Mouse (Mus musculus): ENCODE data around the gene Natd1. TPM values are rescaled to one million over a fixed set of nuclear protein-coding genes. Genes with fewer than 3 reads are reported as not detected.

The Natd1 gene
- polyA plus RNA-seq (2014; fragmentation: Nextera tagmentation; extraction: Ambion mirVana): 15.4 and 16.8 TPM in 2 replicates

DNA sequence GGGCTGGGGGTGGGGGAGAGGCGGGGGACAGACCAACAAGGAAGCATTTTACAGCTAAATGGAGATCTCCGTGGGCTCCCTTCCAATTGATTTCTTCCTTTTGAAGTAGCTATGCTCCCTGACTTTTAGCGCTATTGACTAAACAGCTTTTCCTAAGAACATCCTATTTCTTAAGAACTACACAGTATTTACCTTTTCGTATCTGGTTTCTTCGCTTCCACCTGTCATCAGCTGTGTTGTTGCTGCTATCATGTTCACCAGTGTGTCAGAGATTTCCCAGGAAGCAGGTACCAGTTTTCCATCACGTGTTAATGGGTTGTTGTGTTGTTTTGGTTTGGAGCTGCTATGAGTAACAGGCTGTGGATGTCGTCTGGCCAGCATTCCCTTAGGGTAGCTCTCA, at the start of gene Natd1:
TSS of gene Natd1 (minus strand) at position 260 of the 400 bp plus-strand sequence.
- DNase-seq (ENCODE audit: low spot score) (no peak), ATAC-seq (replicated peaks; ENCODE audit: low FRiP score, low TSS enrichment, low read depth) (no peak)
- H3K36me3 ChIP-seq (ENCODE audit: control insufficient read depth, insufficient read depth, low read length): no peaks in the 10 kb centered on the region
- peak within 1 kb of the TSS; percentile 84 for H3K4me2 ChIP-seq (ENCODE audit: low read length)
- H3K4me3 ChIP-seq (ENCODE audit: low read depth, low read length): peak within 1 kb of the TSS; percentile 83
- 0 out of 2 replicates have a peak within 1 kb of the TSS, but pooled peaks have one; percentile 16 for H3K27ac ChIP-seq (ENCODE audit: low read depth)
- peak within 1 kb of the TSS; percentile 53 for H3K9ac ChIP-seq (ENCODE audit: low read length)
- H3K4me1 ChIP-seq (replicated peaks; ENCODE audit: control insufficient read depth, insufficient read depth, low read length): peaks cover 15% of the 10 kb centered on the region
- H3K27me3 ChIP-seq (replicated peaks; ENCODE audit: control insufficient read depth, insufficient read depth, low read length): no peaks in the 10 kb centered on the region
- WGBS: 31% methylated on average over 7 of the region's 7 CpGs
- H3K9me3 ChIP-seq (ENCODE audit: control insufficient read depth, low read length): no peaks in the 10 kb centered on the region

DNA sequence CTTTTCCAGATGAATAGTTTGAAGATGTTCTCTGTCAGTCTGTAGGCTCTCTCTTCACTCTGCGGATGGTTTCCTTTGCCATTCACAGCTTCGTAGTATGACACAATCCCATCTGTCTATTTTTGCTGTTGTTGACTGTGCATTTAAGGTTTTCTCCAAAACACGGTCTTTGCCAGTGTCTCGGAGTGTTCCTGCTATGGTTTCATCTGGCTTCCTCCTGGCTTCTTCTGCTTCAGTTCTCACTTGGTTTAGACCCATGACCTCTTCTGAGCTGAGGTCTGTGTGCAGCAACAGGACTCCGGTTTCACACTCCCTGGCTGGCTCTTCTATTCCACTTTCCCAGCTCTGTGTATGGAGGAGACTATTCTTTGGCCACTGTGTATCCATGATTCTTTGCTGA, 48.2 kb upstream of the Natd1 start:
- Histone ChIP-seq H3K4me1 (replicated peaks; ENCODE audit: control insufficient read depth, insufficient read depth, low read length) (no peaks in the 10 kb centered on the region), H3K9me3 (ENCODE audit: control insufficient read depth, low read length) (no peaks in the 10 kb centered on the region), H3K4me3 (ENCODE audit: low read depth, low read length) (no peak overlapping the region), H3K36me3 (ENCODE audit: control insufficient read depth, insufficient read depth, low read length) (no peaks in the 10 kb centered on the region), H3K27ac (ENCODE audit: low read depth) (no peak overlapping the region), H3K4me2 (ENCODE audit: low read length) (no peak overlapping the region), H3K27me3 (replicated peaks; ENCODE audit: control insufficient read depth, insufficient read depth, low read length) (no peaks in the 10 kb centered on the region), H3K9ac (ENCODE audit: low read length) (no peak overlapping the region)
- ATAC-seq (replicated peaks; ENCODE audit: low FRiP score, low TSS enrichment, low read depth) (no peak), DNase-seq (ENCODE audit: low spot score) (no peak)
- 89% methylated on average over 5 of the region's 5 CpGs for WGBS

DNA sequence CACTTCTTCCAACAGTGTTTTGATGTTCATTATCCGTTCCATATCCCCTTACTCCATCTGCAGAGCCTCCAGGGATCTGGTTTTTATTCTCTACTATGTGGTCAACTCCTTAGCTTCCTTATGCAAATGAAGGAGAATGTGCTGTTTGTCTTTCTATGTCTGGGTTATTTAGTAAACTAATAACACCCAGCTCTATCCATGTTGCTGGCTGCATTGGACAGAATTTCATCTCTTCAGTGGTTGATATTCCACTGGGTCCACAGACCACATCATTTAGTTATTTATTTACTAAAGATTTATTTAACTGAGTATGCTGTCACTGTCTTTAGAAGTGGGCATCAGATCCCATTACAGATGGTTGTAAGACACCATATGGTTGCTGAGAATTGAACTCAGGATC, 46.6 kb upstream of the Natd1 start:
- DNase-seq (ENCODE audit: low spot score) (no peak), ATAC-seq (replicated peaks; ENCODE audit: low FRiP score, low TSS enrichment, low read depth) (no peak)
- no peak overlapping the region for H3K9ac ChIP-seq (ENCODE audit: low read length)
- no peak overlapping the region for H3K27ac ChIP-seq (ENCODE audit: low read depth)
- no peaks in the 10 kb centered on the region for H3K36me3 ChIP-seq (ENCODE audit: control insufficient read depth, insufficient read depth, low read length)
- 74% methylated on average over 1 of the region's 1 CpGs for WGBS
- no peak overlapping the region for H3K4me3 ChIP-seq (ENCODE audit: low read depth, low read length)
- no peaks in the 10 kb centered on the region for H3K9me3 ChIP-seq (ENCODE audit: control insufficient read depth, low read length)
- H3K27me3 ChIP-seq (replicated peaks; ENCODE audit: control insufficient read depth, insufficient read depth, low read length): no peaks in the 10 kb centered on the region
- H3K4me2 ChIP-seq (ENCODE audit: low read length): no peak overlapping the region
- H3K4me1 ChIP-seq (replicated peaks; ENCODE audit: control insufficient read depth, insufficient read depth, low read length): no peaks in the 10 kb centered on the region

DNA sequence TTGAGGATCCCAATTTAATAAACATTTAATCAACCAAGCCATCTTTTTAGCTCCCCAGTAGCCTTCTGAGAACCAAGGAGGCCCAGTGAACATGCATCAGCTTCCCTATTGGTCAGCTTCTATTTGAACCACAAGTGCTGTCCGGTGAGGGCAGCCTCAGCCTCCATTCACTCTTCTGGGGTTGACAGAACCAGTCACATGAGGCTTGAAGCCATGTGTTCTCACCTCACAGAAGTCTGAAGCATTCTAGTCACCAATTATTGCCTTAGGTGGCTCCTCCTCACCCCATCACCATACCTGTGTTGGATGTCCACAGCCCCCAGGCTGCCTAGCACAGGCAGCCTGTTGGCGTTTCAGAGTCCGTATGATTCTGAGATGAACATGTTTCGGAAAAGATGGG, 44.4 kb upstream of the Natd1 start:
- Histone ChIP-seq H3K9ac (ENCODE audit: low read length) (no peak overlapping the region), H3K4me1 (replicated peaks; ENCODE audit: control insufficient read depth, insufficient read depth, low read length) (no peaks in the 10 kb centered on the region), H3K4me2 (ENCODE audit: low read length) (no peak overlapping the region), H3K27ac (ENCODE audit: low read depth) (no peak overlapping the region), H3K9me3 (ENCODE audit: control insufficient read depth, low read length) (no peaks in the 10 kb centered on the region), H3K36me3 (ENCODE audit: control insufficient read depth, insufficient read depth, low read length) (no peaks in the 10 kb centered on the region), H3K4me3 (ENCODE audit: low read depth, low read length) (no peak overlapping the region), H3K27me3 (replicated peaks; ENCODE audit: control insufficient read depth, insufficient read depth, low read length) (no peaks in the 10 kb centered on the region)
- no peak for DNase-seq (ENCODE audit: low spot score)
- no peak for ATAC-seq (replicated peaks; ENCODE audit: low FRiP score, low TSS enrichment, low read depth)
- 87% methylated on average over 4 of the region's 4 CpGs for WGBS

DNA sequence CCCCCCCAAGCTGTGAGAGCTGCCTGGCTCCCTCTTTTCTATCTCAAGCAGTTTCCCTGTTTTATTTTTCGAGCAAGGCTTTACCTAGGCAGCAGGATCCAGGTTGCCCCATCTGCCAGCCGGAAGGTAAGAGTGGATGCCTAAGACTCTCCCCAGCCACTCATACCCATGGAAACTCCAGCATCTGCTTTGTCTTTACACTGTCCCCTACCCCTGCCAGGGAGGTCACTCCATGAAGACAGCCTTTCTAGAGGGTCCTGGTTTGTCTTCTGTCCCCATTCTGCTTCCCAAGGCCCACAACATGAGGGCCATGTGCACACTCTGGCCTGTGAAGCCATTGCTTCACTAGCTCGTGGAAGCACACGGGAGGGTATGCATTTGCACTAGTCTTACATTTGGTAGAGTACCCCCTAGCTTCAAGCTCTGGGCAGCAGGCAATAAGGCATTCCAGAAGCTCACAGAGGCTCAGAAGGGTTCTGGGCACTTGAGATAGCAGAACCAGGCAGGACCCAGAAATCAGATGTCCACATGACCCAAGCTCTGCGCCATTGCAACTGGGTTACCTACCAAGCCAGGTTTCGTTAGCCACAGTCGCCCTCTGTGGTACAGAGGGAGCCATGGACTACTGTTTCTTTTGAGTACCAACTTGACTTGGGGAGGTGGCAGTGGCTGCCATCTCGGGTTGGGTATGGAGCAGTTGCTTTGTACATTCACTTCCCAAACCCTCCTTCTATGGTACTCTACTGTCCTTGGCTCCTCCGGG, 41.3 kb upstream of the Natd1 start:
- no peak overlapping the region for H3K27ac ChIP-seq (ENCODE audit: low read depth)
- H3K9me3 ChIP-seq (ENCODE audit: control insufficient read depth, low read length): no peaks in the 10 kb centered on the region
- H3K4me1 ChIP-seq (replicated peaks; ENCODE audit: control insufficient read depth, insufficient read depth, low read length): 0 out of 2 replicates have a peak, but pooled peaks cover 3% of the 10 kb centered on the region
- H3K4me2 ChIP-seq (ENCODE audit: low read length): no peak overlapping the region
- 83% methylated on average over 9 of the region's 9 CpGs for WGBS
- H3K36me3 ChIP-seq (ENCODE audit: control insufficient read depth, insufficient read depth, low read length): peaks cover 23% of the 10 kb centered on the region
- H3K27me3 ChIP-seq (replicated peaks; ENCODE audit: control insufficient read depth, insufficient read depth, low read length): no peaks in the 10 kb centered on the region
- H3K9ac ChIP-seq (ENCODE audit: low read length): no peak overlapping the region
- no peak overlapping the region for H3K4me3 ChIP-seq (ENCODE audit: low read depth, low read length)
- no peak for ATAC-seq (replicated peaks; ENCODE audit: low FRiP score, low TSS enrichment, low read depth)
- DNase-seq (ENCODE audit: low spot score): no peak

DNA sequence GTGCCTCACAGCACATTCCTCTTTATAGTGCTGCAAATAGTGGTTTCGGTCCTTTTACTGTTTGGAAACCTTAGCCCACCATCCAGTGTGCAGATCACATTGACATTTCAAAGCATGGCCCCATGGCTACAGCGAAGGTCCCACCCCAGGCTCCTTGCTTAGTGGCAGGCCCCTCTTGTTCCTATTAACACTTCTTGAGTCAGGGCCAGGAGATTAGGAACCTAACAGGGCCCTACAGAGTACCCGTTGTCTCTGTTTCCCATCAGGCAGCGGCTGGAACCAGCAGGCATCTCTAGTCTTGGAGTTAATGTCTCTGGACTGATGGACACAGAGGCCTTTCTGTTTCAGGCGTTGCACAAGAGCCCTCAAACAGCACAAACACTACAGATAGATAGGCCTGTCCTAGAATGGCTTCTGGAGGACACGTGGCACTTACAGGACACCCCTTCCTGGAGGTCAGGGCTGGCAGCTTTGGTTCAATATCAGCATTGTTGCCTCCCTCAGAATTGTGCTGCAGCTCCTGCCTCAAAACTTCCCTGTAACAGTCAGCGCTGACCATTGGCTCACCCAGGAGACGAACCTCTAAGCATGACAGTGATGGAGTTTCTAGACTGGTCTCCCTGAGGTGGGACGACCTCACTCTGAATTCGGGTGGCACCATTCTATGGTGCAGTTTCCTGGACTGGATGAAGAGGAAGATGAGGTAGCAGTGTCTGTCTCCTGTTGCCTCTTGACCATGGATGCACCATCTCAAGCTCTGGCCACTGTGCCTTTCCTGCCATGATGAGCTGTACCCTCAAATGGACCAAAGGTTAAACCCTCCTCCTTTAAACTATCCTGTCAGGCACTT, 39.9 kb upstream of the Natd1 start:
- Histone ChIP-seq H3K9me3 (ENCODE audit: control insufficient read depth, low read length) (no peaks in the 10 kb centered on the region), H3K27ac (ENCODE audit: low read depth) (0 out of 2 replicates have a peak overlapping the region, but pooled peaks have one; percentile 38), H3K36me3 (ENCODE audit: control insufficient read depth, insufficient read depth, low read length) (peaks cover 30% of the 10 kb centered on the region), H3K27me3 (replicated peaks; ENCODE audit: control insufficient read depth, insufficient read depth, low read length) (no peaks in the 10 kb centered on the region), H3K4me1 (replicated peaks; ENCODE audit: control insufficient read depth, insufficient read depth, low read length) (0 out of 2 replicates have a peak, but pooled peaks cover 3% of the 10 kb centered on the region), H3K4me3 (ENCODE audit: low read depth, low read length) (no peak overlapping the region), H3K4me2 (ENCODE audit: low read length) (no peak overlapping the region; the same call in 1 of the 2 replicates), H3K9ac (ENCODE audit: low read length) (0 out of 2 replicates have a peak overlapping the region, but pooled peaks have one; percentile 7)
- no peak for ATAC-seq (replicated peaks; ENCODE audit: low FRiP score, low TSS enrichment, low read depth)
- DNase-seq (ENCODE audit: low spot score): no peak
- 73% methylated on average over 10 of the region's 10 CpGs for WGBS

DNA sequence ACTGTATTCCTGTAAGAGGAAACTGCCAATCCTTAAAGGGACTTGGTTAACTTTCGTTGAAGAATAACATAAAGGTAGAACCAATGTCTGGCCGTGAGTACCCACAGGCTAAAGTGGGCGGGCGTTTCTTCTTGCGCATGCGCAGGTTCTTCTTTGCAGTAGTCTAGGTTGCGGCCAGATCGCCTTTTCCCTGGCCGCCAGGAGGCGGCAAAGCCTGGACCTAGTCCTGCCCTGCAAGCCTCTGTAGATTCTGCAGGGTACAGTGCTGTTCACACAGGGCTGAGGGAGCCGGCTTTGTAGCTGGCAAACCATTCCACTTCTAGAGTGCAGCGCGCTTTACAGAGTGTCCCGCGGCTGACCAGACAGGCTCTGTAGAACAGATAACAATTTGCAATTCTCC, 39.3 kb upstream of the Natd1 start:
- Histone ChIP-seq H3K9ac (ENCODE audit: low read length) (no peak overlapping the region), H3K9me3 (ENCODE audit: control insufficient read depth, low read length) (no peaks in the 10 kb centered on the region), H3K4me2 (ENCODE audit: low read length) (no peak overlapping the region; the same call in 1 of the 2 replicates), H3K27ac (ENCODE audit: low read depth) (no peak overlapping the region), H3K36me3 (ENCODE audit: control insufficient read depth, insufficient read depth, low read length) (peaks cover 36% of the 10 kb centered on the region), H3K27me3 (replicated peaks; ENCODE audit: control insufficient read depth, insufficient read depth, low read length) (no peaks in the 10 kb centered on the region), H3K4me1 (replicated peaks; ENCODE audit: control insufficient read depth, insufficient read depth, low read length) (0 out of 2 replicates have a peak, but pooled peaks cover 3% of the 10 kb centered on the region), H3K4me3 (ENCODE audit: low read depth, low read length) (no peak overlapping the region)
- 3% methylated on average over 15 of the region's 15 CpGs for WGBS
- ATAC-seq (replicated peaks; ENCODE audit: low FRiP score, low TSS enrichment, low read depth) (peak; percentile 96), DNase-seq (ENCODE audit: low spot score) (peak; percentile 92)

DNA sequence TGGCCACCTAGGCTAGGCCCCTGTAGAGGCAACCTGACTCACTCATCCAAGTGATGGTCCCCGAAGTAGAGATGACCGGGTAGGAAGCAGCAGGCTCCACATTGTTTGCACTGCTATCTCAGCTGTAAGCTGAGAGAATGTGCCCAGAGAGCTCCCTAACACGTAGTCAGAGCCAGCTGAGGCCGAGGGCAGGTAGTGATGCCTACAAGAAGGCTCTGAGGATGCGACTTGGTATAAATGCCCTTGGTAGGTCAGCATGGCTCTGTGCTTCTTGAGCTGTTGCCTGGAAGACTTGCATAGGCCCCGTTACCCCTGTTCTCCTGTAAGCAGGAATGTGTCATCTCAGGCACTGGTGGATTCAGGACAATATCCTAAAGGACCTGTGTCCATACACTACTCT, 38.4 kb upstream of the Natd1 start:
- Histone ChIP-seq H3K4me3 (ENCODE audit: low read depth, low read length) (no peak overlapping the region), H3K36me3 (ENCODE audit: control insufficient read depth, insufficient read depth, low read length) (peaks cover 44% of the 10 kb centered on the region), H3K27me3 (replicated peaks; ENCODE audit: control insufficient read depth, insufficient read depth, low read length) (no peaks in the 10 kb centered on the region), H3K4me2 (ENCODE audit: low read length) (no peak overlapping the region), H3K27ac (ENCODE audit: low read depth) (no peak overlapping the region), H3K9ac (ENCODE audit: low read length) (no peak overlapping the region), H3K9me3 (ENCODE audit: control insufficient read depth, low read length) (no peaks in the 10 kb centered on the region), H3K4me1 (replicated peaks; ENCODE audit: control insufficient read depth, insufficient read depth, low read length) (0 out of 2 replicates have a peak, but pooled peaks cover 3% of the 10 kb centered on the region)
- whole genome bisulfite sequencing: 92% methylated on average over 6 of the region's 6 CpGs
- DNase-seq (ENCODE audit: low spot score) (no peak), ATAC-seq (replicated peaks; ENCODE audit: low FRiP score, low TSS enrichment, low read depth) (no peak)
